Mouse (Mus musculus): ENCODE data around the gene Brd9. TPM values are rescaled to one million over a fixed set of nuclear protein-coding genes. Genes with fewer than 3 reads are reported as not detected.
"Not testable (repeated sequence)": the region's sequence is repeated elsewhere in the genome, so short reads cannot be mapped to it uniquely, and the experiment has no call there.

Gene Brd9
- polyA plus RNA-seq, 1 experiment = 30.7 TPM

DNA sequence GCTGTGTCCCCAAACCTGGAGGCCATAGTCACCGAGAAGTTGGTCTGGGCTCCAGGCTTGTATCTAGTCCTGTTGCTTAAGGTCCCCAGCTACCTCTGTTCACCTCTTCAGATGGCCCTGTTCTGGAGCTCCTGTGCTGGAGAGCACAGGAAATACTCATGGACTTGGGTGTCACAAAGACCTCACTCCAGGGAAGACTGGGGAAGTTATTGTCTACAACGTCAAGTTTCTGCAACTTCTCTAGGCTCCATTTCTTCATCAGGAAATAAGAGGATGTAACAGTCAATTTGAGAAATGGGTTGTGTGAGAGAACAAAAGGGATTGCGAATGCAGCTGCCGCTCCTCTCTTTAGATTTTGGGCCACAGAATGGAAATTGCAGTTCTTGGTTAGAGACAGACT lies 58.8 kb downstream of the Brd9 start:
- no peaks in the 10 kb centered on the region for H3K9me3 ChIP-seq (replicated peaks; ENCODE audit: control insufficient read depth, insufficient read depth, low read length, poor library complexity, severe bottlenecking)
- TF ChIP-seq EP300 (IDR thresholded peaks at IDR 0.05; ENCODE audit: insufficient read depth, low read depth, low read length) (no peak), CTCF (IDR thresholded peaks at IDR 0.05; ENCODE audit: low read depth, low read length) (no peak), POLR2A (IDR thresholded peaks at IDR 0.05; ENCODE audit: insufficient read depth, low read length) (no peak)
- H3K4me3 ChIP-seq (ENCODE audit: low read depth, low read length) = no peak overlapping the region
- H3K9ac ChIP-seq (ENCODE audit: low read depth, poor library complexity, severe bottlenecking) = no peak overlapping the region
- no peak overlapping the region for H3K27ac ChIP-seq (ENCODE audit: insufficient read depth, low read length)
- H3K27me3 ChIP-seq (ENCODE audit: control insufficient read depth, insufficient read depth, low read length, poor library complexity, severe bottlenecking) = no peaks in the 10 kb centered on the region
- no peaks in the 10 kb centered on the region for H3K36me3 ChIP-seq (ENCODE audit: control insufficient read depth, insufficient read depth, low read length, poor library complexity, severe bottlenecking)
- H3K4me1 ChIP-seq (ENCODE audit: control insufficient read depth, insufficient read depth, low read length) = no peaks in the 10 kb centered on the region

DNA sequence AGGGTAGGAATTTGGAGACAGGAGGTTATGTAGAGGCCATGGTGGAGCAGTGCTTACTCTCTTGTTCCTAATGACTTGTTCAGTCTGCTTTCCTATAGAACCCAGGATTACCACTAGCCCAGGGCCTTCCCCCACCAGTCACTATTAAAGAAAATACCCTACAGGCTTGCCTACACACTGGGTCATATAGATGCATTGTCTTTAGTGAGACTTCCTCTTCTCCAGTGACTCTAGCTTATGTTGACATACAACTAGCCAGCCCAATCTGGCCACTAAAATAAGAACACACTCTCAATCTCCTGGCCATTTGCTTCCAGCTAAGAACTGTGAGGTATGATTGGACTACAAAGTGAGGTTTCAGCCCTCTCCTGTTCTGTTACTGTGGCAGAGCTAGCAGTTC lies 62.9 kb downstream of the Brd9 start:
- H3K36me3 ChIP-seq (ENCODE audit: control insufficient read depth, insufficient read depth, low read length, poor library complexity, severe bottlenecking) = no peaks in the 10 kb centered on the region
- no peaks in the 10 kb centered on the region for H3K27me3 ChIP-seq (ENCODE audit: control insufficient read depth, insufficient read depth, low read length, poor library complexity, severe bottlenecking)
- H3K4me3 ChIP-seq (ENCODE audit: low read depth, low read length) = no peak overlapping the region
- H3K9me3 ChIP-seq (replicated peaks; ENCODE audit: control insufficient read depth, insufficient read depth, low read length, poor library complexity, severe bottlenecking) = no peaks in the 10 kb centered on the region
- TF ChIP-seq CTCF (IDR thresholded peaks at IDR 0.05; ENCODE audit: low read depth, low read length) = no peak
- TF ChIP-seq EP300 (IDR thresholded peaks at IDR 0.05; ENCODE audit: insufficient read depth, low read depth, low read length) = no peak
- no peak for TF ChIP-seq POLR2A (IDR thresholded peaks at IDR 0.05; ENCODE audit: insufficient read depth, low read length)
- no peak overlapping the region for H3K27ac ChIP-seq (ENCODE audit: insufficient read depth, low read length)
- no peaks in the 10 kb centered on the region for H3K4me1 ChIP-seq (ENCODE audit: control insufficient read depth, insufficient read depth, low read length)
- no peak overlapping the region for H3K9ac ChIP-seq (ENCODE audit: low read depth, poor library complexity, severe bottlenecking)

DNA sequence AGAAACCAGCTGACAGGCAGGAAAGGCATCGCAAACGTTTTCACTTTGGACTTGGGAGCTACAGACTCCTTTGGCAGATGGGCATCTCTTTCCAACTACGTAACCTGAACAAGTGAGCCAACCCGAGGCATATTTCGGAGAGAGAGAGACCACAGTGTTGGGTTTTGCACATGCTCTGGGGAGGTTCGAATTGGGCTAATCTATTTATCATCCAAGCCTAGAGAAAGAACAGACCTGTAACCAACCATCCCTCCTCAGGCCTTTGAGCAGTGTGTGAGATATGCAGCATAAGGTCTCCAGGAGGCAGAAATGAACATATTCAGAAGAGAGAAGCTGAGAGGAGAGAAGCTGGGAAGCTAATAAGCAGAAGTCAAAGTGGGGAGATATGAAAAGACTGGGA lies 63.4 kb downstream of the Brd9 start:
- H3K4me3 ChIP-seq (ENCODE audit: low read depth, low read length) = no peak overlapping the region
- H3K9me3 ChIP-seq (replicated peaks; ENCODE audit: control insufficient read depth, insufficient read depth, low read length, poor library complexity, severe bottlenecking) = no peaks in the 10 kb centered on the region
- no peak overlapping the region for H3K9ac ChIP-seq (ENCODE audit: low read depth, poor library complexity, severe bottlenecking)
- TF ChIP-seq EP300 (IDR thresholded peaks at IDR 0.05; ENCODE audit: insufficient read depth, low read depth, low read length) (no peak), CTCF (IDR thresholded peaks at IDR 0.05; ENCODE audit: low read depth, low read length) (no peak), POLR2A (IDR thresholded peaks at IDR 0.05; ENCODE audit: insufficient read depth, low read length) (no peak)
- H3K27ac ChIP-seq (ENCODE audit: insufficient read depth, low read length) = no peak overlapping the region
- H3K27me3 ChIP-seq (ENCODE audit: control insufficient read depth, insufficient read depth, low read length, poor library complexity, severe bottlenecking) = no peaks in the 10 kb centered on the region
- no peaks in the 10 kb centered on the region for H3K4me1 ChIP-seq (ENCODE audit: control insufficient read depth, insufficient read depth, low read length)
- H3K36me3 ChIP-seq (ENCODE audit: control insufficient read depth, insufficient read depth, low read length, poor library complexity, severe bottlenecking) = no peaks in the 10 kb centered on the region

DNA sequence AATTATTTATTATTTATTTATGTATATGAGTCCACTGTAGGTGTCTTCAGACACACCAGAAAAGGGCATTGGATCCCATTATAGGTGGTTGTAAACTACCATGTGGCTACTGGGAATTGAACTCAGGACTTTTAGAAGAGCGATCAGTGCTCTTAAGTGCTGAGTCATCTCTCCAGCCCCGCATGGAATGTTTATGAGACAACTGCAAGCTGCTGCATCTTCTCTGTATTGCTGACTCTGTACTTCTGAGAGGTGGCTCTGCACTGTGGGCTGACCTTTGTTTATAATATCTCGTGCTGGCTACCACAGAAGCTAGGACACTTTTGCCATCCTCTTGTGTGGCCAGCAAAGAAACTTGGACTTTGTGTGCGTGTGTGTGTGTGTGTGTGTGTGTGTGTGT lies 63.9 kb downstream of the Brd9 start:
- no peaks in the 10 kb centered on the region for H3K36me3 ChIP-seq (ENCODE audit: control insufficient read depth, insufficient read depth, low read length, poor library complexity, severe bottlenecking)
- H3K27me3 ChIP-seq (ENCODE audit: control insufficient read depth, insufficient read depth, low read length, poor library complexity, severe bottlenecking) = no peaks in the 10 kb centered on the region
- no peak overlapping the region for H3K27ac ChIP-seq (ENCODE audit: insufficient read depth, low read length)
- H3K9ac ChIP-seq (ENCODE audit: low read depth, poor library complexity, severe bottlenecking) = no peak overlapping the region
- H3K4me3 ChIP-seq (ENCODE audit: low read depth, low read length) = no peak overlapping the region
- no peaks in the 10 kb centered on the region for H3K9me3 ChIP-seq (replicated peaks; ENCODE audit: control insufficient read depth, insufficient read depth, low read length, poor library complexity, severe bottlenecking)
- H3K4me1 ChIP-seq (ENCODE audit: control insufficient read depth, insufficient read depth, low read length) = no peaks in the 10 kb centered on the region
- TF ChIP-seq POLR2A (IDR thresholded peaks at IDR 0.05; ENCODE audit: insufficient read depth, low read length) (no peak), EP300 (IDR thresholded peaks at IDR 0.05; ENCODE audit: insufficient read depth, low read depth, low read length) (no peak)

DNA sequence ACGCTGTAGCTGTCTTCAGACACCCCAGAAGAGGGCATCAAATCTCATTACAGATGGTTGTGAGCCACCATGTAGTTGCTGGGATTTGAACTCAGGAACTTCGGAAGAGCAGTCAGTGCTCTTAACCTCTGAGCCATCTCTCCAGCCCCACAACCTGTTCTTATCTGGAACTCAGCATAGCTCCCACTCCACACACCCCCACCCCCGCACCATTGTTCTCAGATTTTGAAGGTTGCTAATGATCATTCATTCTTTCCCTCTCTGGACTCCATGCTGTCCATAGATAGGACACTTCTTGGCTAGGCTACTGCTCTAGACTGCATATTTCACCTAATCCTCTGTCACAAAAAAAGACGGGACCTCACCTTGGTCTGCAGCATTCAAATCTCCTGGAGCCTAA lies 69.3 kb downstream of the Brd9 start:
- not testable (repeated sequence) for H3K27ac ChIP-seq (ENCODE audit: insufficient read depth, low read length); H3K36me3 ChIP-seq (ENCODE audit: control insufficient read depth, insufficient read depth, low read length, poor library complexity, severe bottlenecking); H3K27me3 ChIP-seq (ENCODE audit: control insufficient read depth, insufficient read depth, low read length, poor library complexity, severe bottlenecking); H3K9me3 ChIP-seq (replicated peaks; ENCODE audit: control insufficient read depth, insufficient read depth, low read length, poor library complexity, severe bottlenecking); H3K9ac ChIP-seq (ENCODE audit: low read depth, poor library complexity, severe bottlenecking); H3K4me3 ChIP-seq (ENCODE audit: low read depth, low read length); H3K4me1 ChIP-seq (ENCODE audit: control insufficient read depth, insufficient read depth, low read length)

DNA sequence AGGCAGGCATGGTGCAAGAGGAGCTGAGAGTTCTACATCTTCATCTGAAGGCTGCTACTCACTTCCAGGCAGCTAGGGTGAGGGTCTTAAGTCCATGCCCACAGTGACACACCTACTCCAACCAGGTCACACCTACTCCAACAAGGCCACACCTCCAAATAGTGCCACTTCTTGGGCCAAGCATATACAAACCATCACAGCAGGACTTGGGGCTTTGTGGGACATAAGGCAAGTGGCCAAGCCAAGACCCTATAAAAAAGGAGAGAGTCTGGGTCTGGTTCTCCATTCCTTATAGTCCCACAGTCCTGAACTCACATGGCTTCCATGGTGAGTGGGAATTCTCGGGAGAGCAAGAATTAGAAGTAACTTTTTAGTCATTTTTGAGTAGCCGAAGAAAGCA lies 70.6 kb downstream of the Brd9 start:
- not testable (repeated sequence) for H3K4me3 ChIP-seq (ENCODE audit: low read depth, low read length); H3K36me3 ChIP-seq (ENCODE audit: control insufficient read depth, insufficient read depth, low read length, poor library complexity, severe bottlenecking); H3K9ac ChIP-seq (ENCODE audit: low read depth, poor library complexity, severe bottlenecking); H3K9me3 ChIP-seq (replicated peaks; ENCODE audit: control insufficient read depth, insufficient read depth, low read length, poor library complexity, severe bottlenecking); H3K4me1 ChIP-seq (ENCODE audit: control insufficient read depth, insufficient read depth, low read length); H3K27ac ChIP-seq (ENCODE audit: insufficient read depth, low read length); H3K27me3 ChIP-seq (ENCODE audit: control insufficient read depth, insufficient read depth, low read length, poor library complexity, severe bottlenecking)
